Mouse (Mus musculus) gastrocnemius, adult 18-20 months (tissue): ENCODE results near the gene Fam168a. TPM values are rescaled to one million over a fixed set of nuclear protein-coding genes. Genes with fewer than 3 reads are reported as not detected.
"Not testable (repeated sequence)": the region's sequence is repeated elsewhere in the genome, so short reads cannot be mapped to it uniquely, and the experiment has no call there.

ENCODE experiments used
- DNase-seq: peaks from one replicate; pipeline ENCODE4 v3.0.0; 2021; ENCODE audit warnings: low spot score
- total RNA-seq, 2 experiments: library from RNA; stranded (reverse); gene quantifications; 2 replicates each; pipeline ENCODE4 v1.2.3; 2021

The Fam168a gene
- total RNA-seq, 2 experiments from 2014 or later: 38.8 to 43.5 TPM

- DNase-seq: no peak
Measured at GRCm38 (mm10) chr7:100837701-100838100, 131.3 kb downstream of the Fam168a start.

- no peak for DNase-seq
Measured at GRCm38 (mm10) chr7:100839632-100840402, 133.4 kb downstream of the Fam168a start.

- DNase-seq: no peak
Measured at GRCm38 (mm10) chr7:100840906-100841305, 134.5 kb downstream of the Fam168a start.

GRCm38 (mm10) chr7:100841608-100842007 lies 135.2 kb downstream of the Fam168a start:
- DNase-seq: no peak

- DNase-seq: no peak
Measured at GRCm38 (mm10) chr7:100842175-100842574, 135.7 kb downstream of the Fam168a start.

GRCm38 (mm10) chr7:100843866-100844265 lies 137.4 kb downstream of the Fam168a start:
- no peak for DNase-seq

GRCm38 (mm10) chr7:100844385-100845025 lies 138.1 kb downstream of the Fam168a start:
- DNase-seq: no peak

GRCm38 (mm10) chr7:100845026-100845400 lies 138.6 kb downstream of the Fam168a start:
- DNase-seq: no peak

- no peak for DNase-seq
Measured at GRCm38 (mm10) chr7:100845412-100845811, 139.0 kb downstream of the Fam168a start.

- not testable (repeated sequence) for DNase-seq
Measured at GRCm38 (mm10) chr7:100846033-100846432, 139.6 kb downstream of the Fam168a start.

GRCm38 (mm10) chr7:100847131-100847530 lies 140.7 kb downstream of the Fam168a start:
- no peak for DNase-seq

- peak; percentile 75 for DNase-seq
Measured at GRCm38 (mm10) chr7:100848744-100849143, 142.3 kb downstream of the Fam168a start.

GRCm38 (mm10) chr7:100849508-100849907 lies 143.1 kb downstream of the Fam168a start:
- DNase-seq: peak; percentile 63

GRCm38 (mm10) chr7:100851481-100852356 lies 145.3 kb downstream of the Fam168a start:
- no peak for DNase-seq

GRCm38 (mm10) chr7:100853396-100853795 lies 147.0 kb downstream of the Fam168a start:
- no peak for DNase-seq

GRCm38 (mm10) chr7:100854137-100854814 lies 147.8 kb downstream of the Fam168a start:
- DNase-seq: peak; percentile 79

GRCm38 (mm10) chr7:100854861-100855260 lies 148.4 kb downstream of the Fam168a start:
- no peak for DNase-seq

GRCm38 (mm10) chr7:100855300-100855699 lies 148.9 kb downstream of the Fam168a start:
- DNase-seq: no peak

GRCm38 (mm10) chr7:100855795-100856573 lies 149.5 kb downstream of the Fam168a start:
- no peak for DNase-seq

GRCm38 (mm10) chr7:100860450-100860849 lies 154.0 kb downstream of the Fam168a start:
- no peak for DNase-seq

- peak; percentile 38 for DNase-seq
Measured at GRCm38 (mm10) chr7:100861209-100861608, 154.8 kb downstream of the Fam168a start.
